Mouse (Mus musculus): ENCODE data around the gene Mrpl57. TPM values are rescaled to one million over a fixed set of nuclear protein-coding genes. Genes with fewer than 3 reads are reported as not detected.

Gene Mrpl57
- polyA plus RNA-seq, 1 experiment: 149 TPM

Other genes with a start within 250 kb of the Mrpl57 start
- 5.5 and 5.9 TPM in 2 replicates for gene Xpo4, start 160.8 kb upstream of the Mrpl57 start, polyA plus RNA-seq (2012; ENCODE audit: insufficient read depth, insufficient read length, missing spikeins)
- not detected in 2 replicates for gene Gm49361, start 80.1 kb upstream of the Mrpl57 start, polyA plus RNA-seq (2012; ENCODE audit: insufficient read depth, insufficient read length, missing spikeins)
- 19.5 and 20.1 TPM in 2 replicates for gene Lats2, start 67.8 kb upstream of the Mrpl57 start, polyA plus RNA-seq (2012; ENCODE audit: insufficient read depth, insufficient read length, missing spikeins)
- gene Sap18, start 28.1 kb upstream of the Mrpl57 start, polyA plus RNA-seq (2012; ENCODE audit: insufficient read depth, insufficient read length, missing spikeins): 55.9 and 69.4 TPM in 2 replicates
- not detected in 2 replicates for gene Ska3, start within 50 bp of the Mrpl57 start, polyA plus RNA-seq (2012; ENCODE audit: insufficient read depth, insufficient read length, missing spikeins)
- gene Zdhhc20, start 64.0 kb downstream of the Mrpl57 start, polyA plus RNA-seq (2012; ENCODE audit: insufficient read depth, insufficient read length, missing spikeins): 5.1 and 11.0 TPM in 2 replicates
- 35.7 and 41.8 TPM in 2 replicates for gene Micu2, start 173.0 kb downstream of the Mrpl57 start, polyA plus RNA-seq (2012; ENCODE audit: insufficient read depth, insufficient read length, missing spikeins)
- gene Fgf9, start 244.3 kb downstream of the Mrpl57 start, polyA plus RNA-seq (2012; ENCODE audit: insufficient read depth, insufficient read length, missing spikeins): 1.3 and 2.9 TPM in 2 replicates

All from brown adipose tissue, adult 24 weeks (tissue).